In the genomic region with DNA sequence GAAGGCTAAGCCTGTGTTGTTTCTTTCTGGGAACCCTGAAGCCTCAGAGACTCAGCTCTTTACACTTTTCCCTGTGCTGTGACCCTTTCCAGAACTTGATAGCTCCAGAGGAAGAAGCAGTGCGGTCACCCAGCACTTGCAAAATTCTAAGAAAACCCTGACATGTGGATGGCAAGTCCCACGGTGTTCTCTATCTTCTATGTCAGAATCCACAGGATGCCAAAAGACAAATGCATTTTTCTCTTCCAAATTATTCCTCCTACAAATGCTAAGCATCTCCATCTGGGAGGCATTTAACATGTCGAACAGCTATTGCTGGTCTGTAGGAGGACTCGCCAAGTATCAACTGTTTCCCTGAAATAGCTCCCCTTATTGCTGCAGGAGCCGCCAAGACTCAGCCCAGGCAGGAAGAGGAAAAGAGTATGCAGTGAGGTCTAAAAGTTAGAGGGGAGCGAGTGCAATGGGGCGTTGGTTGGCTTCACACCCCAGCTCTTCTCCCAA, we compare ENCODE assay signal across 16 mouse cellular contexts.
DNase-seq lines count a peak whose midpoint lies in the region; ATAC-seq lines count a peak whose summit lies in the region.
"Had no signal": no experiment of that assay in that cellular context is flagged by ENCODE, and none has a peak within 500 bp of the region (broad histone marks: within the 10 kb centered on the region; RNA-seq: fewer than 3 reads in every experiment).

No protein-coding gene starts in this region.

- no peaks in the 10 kb centered on the region for H3K36me3 ChIP-seq in embryonic facial prominence, embryonic 14.5 days (ENCODE audit: control insufficient read depth, insufficient read depth, low read length)
- H3K36me3 ChIP-seq in embryonic facial prominence, embryonic 10.5 days (replicated peaks) = no peaks in the 10 kb centered on the region
- H3K36me3 ChIP-seq: liver, embryonic 12.5 days; midbrain, embryonic 15.5 days; neural tube, embryonic 12.5 days had no signal

- H3K27ac ChIP-seq in embryonic facial prominence, embryonic 14.5 days (replicated peaks; ENCODE audit: low read depth, low read length) = no peak overlapping the region
- no peak overlapping the region for H3K27ac ChIP-seq in embryonic facial prominence, embryonic 10.5 days (replicated peaks)
- H3K27ac ChIP-seq: liver, embryonic 12.5 days; midbrain, embryonic 15.5 days; neural tube, embryonic 12.5 days had no signal

- H3K4me3 ChIP-seq in embryonic facial prominence, embryonic 14.5 days (ENCODE audit: low read depth, low read length) = no peak overlapping the region
- H3K4me3 ChIP-seq in embryonic facial prominence, embryonic 10.5 days = no peak overlapping the region
- H3K4me3 ChIP-seq: liver, embryonic 12.5 days; midbrain, embryonic 15.5 days; neural tube, embryonic 12.5 days had no signal

- no peak for ATAC-seq in embryonic facial prominence, embryonic 14.5 days (ENCODE audit: low read depth)
- ATAC-seq: intestine, postnatal 0 days; liver, embryonic 12.5 days; midbrain, embryonic 15.5 days had no signal

- no peak overlapping the region for H3K4me2 ChIP-seq in embryonic facial prominence, embryonic 14.5 days (ENCODE audit: low read depth, low read length)
- H3K4me2 ChIP-seq: heart, embryonic 11.5 days; liver, embryonic 12.5 days; midbrain, embryonic 15.5 days; neural tube, embryonic 12.5 days had no signal

- H3K27me3 ChIP-seq in embryonic facial prominence, embryonic 14.5 days (replicated peaks; ENCODE audit: control insufficient read depth, insufficient read depth, low read length) = no peaks in the 10 kb centered on the region
- H3K27me3 ChIP-seq in embryonic facial prominence, embryonic 10.5 days (replicated peaks; ENCODE audit: low read depth, poor library complexity, severe bottlenecking) = no peaks in the 10 kb centered on the region
- H3K27me3 ChIP-seq: liver, embryonic 12.5 days; midbrain, embryonic 15.5 days; neural tube, embryonic 12.5 days had no signal

- no peak overlapping the region for H3K9ac ChIP-seq in embryonic facial prominence, embryonic 14.5 days (ENCODE audit: low read depth, low read length)
- H3K9ac ChIP-seq: liver, embryonic 12.5 days; midbrain, embryonic 15.5 days; neural tube, embryonic 12.5 days had no signal

- peak; percentile 53 for DNase-seq in embryonic facial prominence, embryonic 14.5 days (ENCODE audit: low spot score)
- no peak for DNase-seq in embryonic facial prominence, embryonic 10.5 days (ENCODE audit: low spot score)
- DNase-seq in layer of hippocampus, adult 18-20 months (ENCODE audit: low spot score in 2 of 2) = peak; percentile 71 to 83
- peak; percentile 35 to 87 for DNase-seq in left cerebral cortex, adult 8-10 months (ENCODE audit: low spot score in 2 of 2)
- peak; percentile 19 for DNase-seq in right cerebral cortex, postnatal 4 days
- DNase-seq in heart, adult 18-20 months = no peak
- DNase-seq in urinary bladder, postnatal 14 days (ENCODE audit: low spot score) = no peak
- DNase-seq in kidney, adult 8-10 months = no peak
- DNase-seq: adrenal gland, adult 2 months; gastrocnemius, postnatal 10 days; thymus, postnatal 25 days had no signal

- H3K9me3 ChIP-seq in embryonic facial prominence, embryonic 14.5 days (ENCODE audit: control insufficient read depth, low read length) = no peaks in the 10 kb centered on the region
- H3K9me3 ChIP-seq in embryonic facial prominence, embryonic 10.5 days = no peaks in the 10 kb centered on the region
- H3K9me3 ChIP-seq: liver, embryonic 12.5 days; midbrain, embryonic 15.5 days; neural tube, embryonic 12.5 days had no signal

- no peaks in the 10 kb centered on the region for H3K4me1 ChIP-seq in embryonic facial prominence, embryonic 14.5 days (ENCODE audit: control insufficient read depth, insufficient read depth, low read length)
- H3K4me1 ChIP-seq in embryonic facial prominence, embryonic 10.5 days = 0 out of 2 replicates have a peak, but pooled peaks cover 9% of the 10 kb centered on the region
- H3K4me1 ChIP-seq: liver, embryonic 12.5 days; midbrain, embryonic 15.5 days; neural tube, embryonic 12.5 days had no signal

- 66% methylated on average over 7 of the region's 7 CpGs for WGBS in embryonic facial prominence, embryonic 14.5 days
- WGBS in embryonic facial prominence, embryonic 10.5 days = 90% methylated on average over 7 of the region's 7 CpGs

Comparison
In these comparisons a context has a peak if more than half of its experiments do, and no peak if none do; other contexts are left out.
1. DNase-seq: peak in embryonic facial prominence, embryonic 14.5 days (single experiment), layer of hippocampus, adult 18-20 months (2 of 2), left cerebral cortex, adult 8-10 months (2 of 2) and right cerebral cortex, postnatal 4 days (single experiment); none in embryonic facial prominence, embryonic 10.5 days (single experiment), heart, adult 18-20 months (0 of 2), urinary bladder, postnatal 14 days (single experiment) and kidney, adult 8-10 months (0 of 2).